Mouse (Mus musculus) myocyte (in vitro differentiated cells): ENCODE measurements at regions not wholly inside any gene's neighbourhood (a gene's known extent, or its start where the extent isn't known, plus 50 kb on each side); places are given as distances from the start of the nearest gene placed in this dataset.

Experiments
- CEBPB ChIP-seq: IDR thresholded peaks from 2 replicates; pipeline ENCODE4 v1.6.1; 2011; ENCODE audit warnings: mild to moderate bottlenecking, moderate library complexity; ENCODE audit not compliant: poor library complexity, insufficient read depth, severe bottlenecking
- E2F4 ChIP-seq: IDR thresholded peaks from one replicate; pipeline ENCODE4 v1.6.1; 2011; ENCODE audit warnings: mild to moderate bottlenecking, control low read depth, moderate library complexity; ENCODE audit not compliant: insufficient read depth
- MYOG ChIP-seq, 3 experiments: IDR thresholded peaks; one replicate each; pipeline ENCODE4 v1.6.1; 2011; ENCODE audit warnings: control low read depth in 2 of 3, low read depth in 2 of 3, mild to moderate bottlenecking in 2 of 3; ENCODE audit not compliant: insufficient read length in 2 of 3, control insufficient read depth in 1 of 3, insufficient read depth in 1 of 3
- POLR2A ChIP-seq: IDR thresholded peaks from one replicate; pipeline ENCODE4 v1.6.1; 2011; ENCODE audit warnings: low read depth, mild to moderate bottlenecking, control low read depth, moderate library complexity; ENCODE audit not compliant: insufficient read length
- POLR2AphosphoS2 ChIP-seq: IDR thresholded peaks from one replicate; pipeline ENCODE4 v1.6.1; 2011; ENCODE audit warnings: low read depth, control low read depth; ENCODE audit not compliant: insufficient read length
- USF1 ChIP-seq: IDR thresholded peaks from one replicate; pipeline ENCODE4 v1.6.1; 2011; ENCODE audit warnings: low read depth, mild to moderate bottlenecking, control low read depth, moderate library complexity

DNA sequence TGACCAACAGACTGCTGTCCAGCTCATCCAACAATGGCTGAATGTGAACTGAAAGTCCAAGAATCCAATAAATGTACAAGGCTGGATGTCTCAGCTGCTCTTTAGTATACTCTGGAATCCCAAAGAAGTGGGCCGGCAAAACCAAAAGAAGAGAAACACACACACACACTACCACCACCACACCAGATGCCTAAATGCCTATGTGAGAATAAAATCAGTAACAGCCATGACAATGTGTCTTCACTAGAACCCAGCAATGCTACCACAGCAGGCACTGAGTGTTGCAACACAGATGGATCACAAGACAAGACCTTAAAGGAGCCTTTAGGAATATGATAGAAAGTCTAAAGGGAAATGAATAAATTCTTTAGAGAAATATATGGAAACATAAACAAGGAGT lies 385.3 kb downstream of the Tox3 start:
- TF ChIP-seq E2F4, result no peak
- no peak for TF ChIP-seq POLR2AphosphoS2
- TF ChIP-seq POLR2A, result no peak
- no peak for TF ChIP-seq CEBPB
- no peak for TF ChIP-seq MYOG (IDR thresholded peaks at IDR 0.05; ENCODE audit: control insufficient read depth in 1 of 3, insufficient read depth in 1 of 3, insufficient read length in 2 of 3, low read depth in 2 of 3)
- no peak for TF ChIP-seq USF1
